Mouse (Mus musculus): ENCODE data around the gene Tha1. TPM values are rescaled to one million over a fixed set of nuclear protein-coding genes. Genes with fewer than 3 reads are reported as not detected.

Gene Tha1
- total RNA-seq, 2 experiments from 2014 or later, result 2.8 to 5.0 TPM

DNA sequence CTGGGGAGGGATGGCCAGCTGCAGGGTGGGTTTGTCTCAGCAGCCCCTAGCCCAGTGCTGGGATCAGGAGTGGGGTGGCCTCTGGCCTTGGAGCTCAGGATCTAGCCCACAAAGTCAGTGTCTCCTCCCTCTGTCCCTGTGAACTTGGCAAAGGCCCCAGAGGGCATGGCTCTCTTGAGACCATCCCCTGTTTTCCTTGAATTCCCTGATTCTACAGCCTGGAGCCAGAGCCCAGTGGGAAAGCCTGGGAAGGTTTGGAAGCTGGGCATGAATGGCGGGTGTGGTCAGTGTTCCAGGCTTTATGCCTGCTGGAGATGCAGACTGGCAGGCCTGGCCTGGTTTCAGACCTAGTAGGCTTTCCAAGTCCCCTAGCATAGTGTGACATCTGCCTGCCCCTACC is 8.9 kb upstream of the Tha1 start:
- no peak for DNase-seq (ENCODE audit: low spot score in 2 of 2)

DNA sequence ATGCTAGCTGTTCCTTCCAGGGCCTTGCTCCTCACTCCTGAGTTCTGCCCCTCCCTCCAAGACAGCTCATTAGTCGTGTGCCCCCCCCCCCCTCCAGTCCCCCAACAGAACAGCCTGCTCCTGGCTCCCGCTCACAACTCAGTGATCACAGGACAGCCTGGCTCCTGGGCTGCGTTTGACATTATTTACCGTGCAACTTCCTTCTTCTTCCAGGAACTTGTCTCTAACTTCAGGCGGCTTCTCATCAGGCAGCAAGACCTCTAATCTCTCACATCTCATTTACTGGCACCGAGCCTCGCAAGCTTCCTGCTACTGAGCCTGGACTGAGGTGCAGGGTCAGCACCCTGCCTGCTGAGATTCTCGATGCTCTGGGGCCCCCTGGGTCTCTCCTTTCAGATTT is 8.5 kb upstream of the Tha1 start:
- no peak for DNase-seq (ENCODE audit: low spot score in 2 of 2)

- DNase-seq (ENCODE audit: low spot score in 2 of 2), result no peak
These were observed 7.7 kb upstream of the Tha1 start for GRCm38 (mm10) chr11:117880977-117881358.

DNA sequence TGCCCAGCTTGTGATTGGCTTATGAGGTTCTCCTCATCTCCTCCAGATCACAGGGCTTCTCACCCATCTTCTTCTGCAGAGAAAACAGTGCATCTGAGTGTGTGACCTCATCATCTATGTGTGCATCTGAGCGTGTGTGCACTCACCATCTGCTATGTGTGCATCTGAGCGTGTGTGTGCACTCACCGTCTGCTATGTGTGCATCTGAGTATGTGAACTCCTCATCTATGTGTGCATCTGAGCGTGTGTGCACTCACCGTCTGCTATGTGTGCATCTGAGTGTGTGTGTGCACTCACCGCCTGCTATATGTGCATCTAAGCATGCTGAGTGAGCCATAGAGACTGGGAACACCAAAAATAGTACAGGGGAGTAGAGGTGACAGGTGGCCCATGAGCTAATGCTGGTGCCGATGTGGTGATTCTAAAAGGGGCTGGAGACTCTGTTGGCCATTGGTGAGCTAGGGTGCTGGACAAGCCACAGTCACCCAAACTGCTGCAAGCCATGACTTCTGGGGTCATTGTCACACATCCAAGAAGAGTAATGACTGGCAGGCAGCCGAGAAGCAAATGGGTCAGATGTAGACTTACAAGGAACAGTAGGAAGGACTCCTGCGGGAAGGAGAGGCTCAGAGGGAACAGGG is 7.2 kb upstream of the Tha1 start:
- DNase-seq (ENCODE audit: low spot score in 2 of 2), result no peak

- DNase-seq (ENCODE audit: low spot score in 2 of 2), result no peak
These were observed 6.4 kb upstream of the Tha1 start for GRCm38 (mm10) chr11:117879676-117880075.

- DNase-seq (ENCODE audit: low spot score in 2 of 2), result no peak
These were observed 5.6 kb upstream of the Tha1 start for GRCm38 (mm10) chr11:117878892-117879291.

GRCm38 (mm10) chr11:117877917-117878745 is 4.8 kb upstream of the Tha1 start:
- peak in 1 of 2 experiments; percentile 26 for DNase-seq (ENCODE audit: low spot score in 2 of 2)

DNA sequence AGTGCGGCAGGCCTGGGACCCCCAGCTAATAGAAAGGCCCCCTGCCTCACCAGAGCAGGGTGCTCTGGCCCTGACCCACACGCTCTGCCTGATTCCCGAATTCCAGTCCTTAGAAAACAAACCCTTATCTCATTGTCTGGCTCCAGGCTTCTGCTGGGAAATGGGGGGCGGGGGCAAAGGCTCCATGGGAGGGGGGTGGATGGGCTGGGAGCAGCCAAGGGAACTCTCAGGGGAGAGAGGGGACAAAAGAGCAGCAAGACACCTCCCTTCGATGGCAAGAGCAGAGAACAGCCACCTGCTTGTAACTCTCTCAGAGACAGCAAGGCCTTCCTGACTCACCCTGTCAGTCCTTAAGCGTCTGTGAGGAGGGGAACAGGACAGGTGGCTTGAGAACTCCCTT is 2.4 kb upstream of the Tha1 start:
- no peak for DNase-seq (ENCODE audit: low spot score in 2 of 2)

DNA sequence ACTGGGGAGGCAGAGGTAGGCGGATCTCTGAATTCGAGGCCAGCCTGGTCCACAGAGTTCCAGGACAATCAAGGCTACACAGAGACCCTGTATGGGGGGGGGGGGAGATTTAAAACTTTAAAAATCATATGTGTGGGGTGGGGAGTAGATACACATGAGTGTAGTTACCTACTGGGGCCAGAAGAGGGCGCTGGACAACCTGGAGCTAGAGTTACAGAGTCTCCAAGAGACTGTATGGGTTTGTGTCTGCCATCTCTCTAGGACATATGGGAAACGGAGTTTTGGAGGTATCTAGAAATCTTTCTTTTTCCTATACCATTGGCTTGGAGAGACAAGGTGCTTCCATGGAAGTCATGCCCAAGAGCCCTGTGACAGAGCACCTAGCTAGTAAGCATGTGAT is 1.1 kb upstream of the Tha1 start:
- no peak for DNase-seq (ENCODE audit: low spot score in 2 of 2)

DNA sequence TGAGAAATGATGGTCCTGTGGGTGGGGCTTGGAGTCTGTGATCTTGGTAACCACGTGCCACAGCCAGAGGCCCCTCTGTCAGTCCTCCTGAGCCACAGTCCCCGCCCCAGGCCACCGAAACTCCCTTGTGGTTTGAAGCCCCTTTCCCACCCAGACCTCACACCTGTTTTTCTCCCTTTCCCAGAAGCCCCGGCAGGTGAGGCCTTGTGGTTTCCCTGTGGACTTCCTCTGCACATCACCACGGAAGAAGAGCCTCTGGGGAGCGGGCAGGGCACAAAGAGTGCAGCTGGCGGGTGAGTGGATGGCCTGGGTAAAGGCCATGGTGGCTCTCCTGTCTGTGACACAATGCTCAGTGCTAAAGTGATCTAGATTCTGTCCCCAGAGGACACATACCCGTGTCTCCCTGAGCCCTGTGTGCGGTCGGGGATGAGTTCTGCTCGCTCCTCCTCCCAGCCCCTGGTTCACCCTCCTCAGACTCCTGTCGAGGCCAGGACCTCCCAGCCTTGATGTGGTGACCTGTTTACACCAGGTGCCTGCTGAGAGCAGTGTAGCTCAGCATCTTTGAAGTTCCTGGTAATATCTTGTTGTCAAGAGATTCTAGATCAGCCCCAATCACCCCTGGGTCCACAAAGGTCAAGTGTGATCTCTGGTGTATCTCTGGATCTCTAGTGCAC is 1.2 kb downstream of the Tha1 start:
- DNase-seq (ENCODE audit: low spot score in 2 of 2), result no peak

- no peak for DNase-seq (ENCODE audit: low spot score in 2 of 2)
These were observed 1.9 kb downstream of the Tha1 start for GRCm38 (mm10) chr11:117871376-117871775.

DNA sequence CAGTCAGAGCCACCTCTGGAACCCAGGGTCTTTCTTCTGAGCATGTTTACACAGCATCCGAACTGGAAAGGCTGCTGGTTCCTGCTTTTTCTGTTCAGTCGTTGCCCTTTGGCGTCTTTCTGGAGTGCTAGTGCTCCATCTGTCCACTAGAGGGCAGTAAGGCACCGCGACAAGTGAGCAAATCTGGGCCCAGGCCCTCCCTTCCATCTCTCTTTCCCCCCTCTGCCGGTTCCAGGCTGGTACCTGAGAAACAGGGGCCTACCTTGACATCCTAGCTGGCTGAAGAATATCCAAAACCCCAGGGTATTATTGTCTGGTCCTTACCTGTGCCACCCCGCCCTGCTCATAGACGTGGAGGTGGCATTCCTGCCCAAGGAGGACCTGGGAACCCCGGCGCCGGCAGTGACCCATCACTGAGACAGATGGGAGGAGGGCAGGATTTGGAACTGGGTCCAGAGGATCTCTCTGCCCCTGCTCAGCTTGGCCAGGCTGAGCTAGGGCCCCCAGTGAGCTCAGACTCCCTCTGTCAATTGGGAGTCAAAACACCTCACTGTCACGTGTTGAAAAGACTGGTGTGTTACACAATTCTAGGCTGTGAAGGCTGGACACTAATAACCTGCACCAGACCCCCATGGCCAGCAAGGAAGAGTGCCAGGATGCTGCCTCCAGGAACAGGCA is 2.5 kb downstream of the Tha1 start:
- DNase-seq (ENCODE audit: low spot score in 2 of 2), result peak; percentile 81

- DNase-seq (ENCODE audit: low spot score in 2 of 2), result no peak
These were observed 7.3 kb downstream of the Tha1 start for GRCm38 (mm10) chr11:117865988-117866387.

- DNase-seq (ENCODE audit: low spot score in 2 of 2), result no peak
These were observed 8.5 kb downstream of the Tha1 start for GRCm38 (mm10) chr11:117864805-117865204.

GRCm38 (mm10) chr11:117863174-117863856 is 10.0 kb downstream of the Tha1 start:
- no peak for DNase-seq (ENCODE audit: low spot score in 2 of 2)

GRCm38 (mm10) chr11:117860601-117861000 is 12.7 kb downstream of the Tha1 start, which contains the start of gene Tmem235:
TSS of gene Tmem235 (plus strand) at chr11:117860752.
- DNase-seq (ENCODE audit: low spot score in 2 of 2), result peak in 1 of 2 experiments; percentile 20

DNA sequence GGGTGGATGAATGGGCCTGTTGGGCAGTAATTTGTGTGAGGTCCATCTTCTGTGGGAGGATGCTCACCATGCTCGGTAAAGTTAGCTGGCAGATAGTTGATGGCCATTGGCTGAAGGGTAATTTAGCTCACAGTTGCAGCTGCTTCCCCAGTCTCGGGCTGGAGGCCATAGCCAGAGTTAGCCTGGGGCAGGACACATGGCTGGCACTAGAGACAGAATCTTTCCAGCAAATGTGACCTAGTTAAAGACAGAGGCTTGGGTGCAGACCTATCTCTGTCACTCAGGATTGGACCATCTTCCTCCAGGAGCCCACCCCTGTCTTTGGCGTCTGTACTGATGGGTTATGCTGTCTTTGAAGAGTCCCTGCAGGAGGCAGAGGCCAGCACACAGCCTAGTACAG is 14.9 kb downstream of the Tha1 start:
- no peak for DNase-seq (ENCODE audit: low spot score in 2 of 2)

GRCm38 (mm10) chr11:117857462-117857861 is 15.8 kb downstream of the Tha1 start:
- no peak for DNase-seq (ENCODE audit: low spot score in 2 of 2)

GRCm38 (mm10) chr11:117855975-117856374 is 17.3 kb downstream of the Tha1 start:
- DNase-seq (ENCODE audit: low spot score in 2 of 2), result no peak

- no peak for DNase-seq (ENCODE audit: low spot score in 2 of 2)
These were observed 17.9 kb downstream of the Tha1 start for GRCm38 (mm10) chr11:117855360-117855759.

GRCm38 (mm10) chr11:117854241-117854640 is 19.0 kb downstream of the Tha1 start:
- DNase-seq (ENCODE audit: low spot score in 2 of 2), result no peak
